Mouse (Mus musculus) CD8-positive naive resting alpha-beta T cell, adult 2 months (primary cell): ENCODE measurements at regions not wholly inside any gene's neighbourhood (a gene's known extent, or its start where the extent isn't known, plus 50 kb on each side); places are given as distances from the start of the nearest gene placed in this dataset.

ENCODE experiments used
- DNase-seq, 2 experiments: peaks; one replicate each; pipeline ENCODE4 v3.0.0; 2022; ENCODE audit warnings: low read depth in 2 of 2, low spot score in 2 of 2

DNA sequence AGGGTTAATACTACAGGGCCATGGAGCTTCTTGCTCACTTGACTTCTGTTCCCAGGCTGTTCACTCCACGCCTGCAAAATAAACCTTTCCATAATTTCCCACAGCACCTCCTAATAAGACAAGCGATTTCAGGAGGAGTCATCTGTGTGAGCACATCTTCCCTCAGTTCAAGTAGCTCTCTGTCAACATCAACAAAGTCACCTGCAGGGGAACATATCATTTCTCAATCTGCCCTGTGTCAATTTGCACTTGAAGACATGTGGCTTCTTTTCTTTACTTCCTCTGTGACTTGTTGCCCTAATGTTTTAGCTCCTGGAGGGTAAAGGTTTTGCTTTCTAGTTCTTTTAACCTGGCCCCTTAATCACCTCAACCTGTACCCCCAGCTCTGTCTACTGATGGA lies 474.7 kb upstream of the Cited2 start:
- no peak for DNase-seq

DNA sequence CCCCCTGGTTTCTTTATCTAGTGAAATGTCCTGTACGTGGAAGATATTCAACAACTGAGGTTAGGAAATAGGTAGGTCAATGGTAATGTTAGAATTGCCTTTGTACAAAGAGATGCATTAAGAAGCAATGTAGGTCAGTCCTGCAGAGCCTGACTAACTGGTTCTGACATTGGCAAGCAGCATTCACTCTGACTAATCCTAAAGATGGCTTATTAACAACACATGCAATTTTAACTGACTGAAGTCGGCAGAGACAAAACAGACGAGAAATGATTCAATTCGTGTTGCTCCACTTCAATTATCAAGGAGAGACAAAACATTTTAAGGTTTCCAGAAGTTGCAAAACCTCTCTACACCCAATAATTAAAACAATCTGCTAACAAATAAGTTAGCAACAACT lies 470.0 kb upstream of the Cited2 start:
- DNase-seq, result no peak

DNA sequence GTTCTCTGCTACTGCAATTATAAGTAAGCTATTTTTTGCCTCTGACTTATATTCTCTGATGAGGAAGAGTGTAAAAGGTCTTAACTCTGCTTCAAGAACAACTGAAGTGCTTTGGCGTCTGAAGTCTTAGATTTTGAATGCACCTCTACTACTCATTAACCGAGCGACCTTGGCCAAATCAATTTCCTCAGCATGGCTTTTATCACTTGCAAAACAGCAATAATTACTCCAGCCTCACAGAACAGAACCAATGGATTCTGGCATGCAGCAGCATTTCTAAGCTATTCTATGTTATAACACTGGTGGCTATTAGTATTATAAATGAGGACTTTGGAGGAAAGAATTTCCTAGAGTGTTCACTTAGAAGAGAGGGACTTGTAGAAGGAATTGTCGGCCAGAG lies 462.9 kb upstream of the Cited2 start:
- DNase-seq, result no peak

DNA sequence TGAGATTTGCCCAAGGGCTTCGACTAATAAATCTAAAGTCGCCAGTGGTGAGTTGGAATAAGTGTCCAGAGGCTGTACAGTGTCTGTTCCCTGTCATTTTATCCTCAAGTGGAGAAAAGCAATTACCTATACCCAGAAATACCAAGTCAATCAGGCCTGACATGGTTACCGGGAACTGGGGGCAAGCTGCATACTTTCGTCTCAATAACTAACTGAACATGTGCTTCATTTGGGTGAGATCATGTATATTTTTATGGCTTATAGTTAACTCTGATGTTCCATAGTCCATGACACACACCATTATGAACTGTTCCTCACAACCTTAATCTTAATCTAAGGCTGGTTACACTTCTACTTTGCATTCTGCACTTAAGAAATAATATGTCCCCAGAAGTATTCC lies 462.4 kb upstream of the Cited2 start:
- no peak for DNase-seq

DNA sequence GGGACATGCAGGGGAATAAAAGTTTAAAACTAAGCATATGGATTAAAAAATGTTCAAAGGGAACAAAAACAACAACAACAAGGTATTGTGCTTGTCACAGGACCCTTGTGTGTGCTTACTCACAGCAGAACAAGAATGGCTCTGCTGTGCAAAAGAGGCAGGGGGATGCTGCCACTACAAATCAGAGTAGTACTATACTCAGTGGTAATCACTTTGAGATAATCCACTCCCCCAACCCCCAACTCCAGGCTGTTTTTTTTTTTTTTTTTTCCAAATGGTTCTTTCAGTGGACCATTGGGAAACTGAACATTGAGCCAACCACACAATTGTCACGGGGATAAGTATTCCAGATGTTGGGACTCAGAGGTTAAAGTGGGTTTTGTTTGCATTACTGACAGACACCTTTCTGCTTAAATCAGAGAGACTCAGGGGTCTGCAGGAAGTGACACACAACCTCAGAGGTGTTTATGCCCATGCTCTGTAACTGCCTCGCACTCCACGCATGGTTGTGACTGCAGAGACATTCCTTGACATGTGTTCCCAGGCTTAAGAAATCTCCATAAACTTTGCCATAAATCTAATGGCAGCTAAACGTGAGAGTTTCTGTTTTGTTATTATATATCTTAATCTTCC lies 461.7 kb upstream of the Cited2 start:
- no peak for DNase-seq

DNA sequence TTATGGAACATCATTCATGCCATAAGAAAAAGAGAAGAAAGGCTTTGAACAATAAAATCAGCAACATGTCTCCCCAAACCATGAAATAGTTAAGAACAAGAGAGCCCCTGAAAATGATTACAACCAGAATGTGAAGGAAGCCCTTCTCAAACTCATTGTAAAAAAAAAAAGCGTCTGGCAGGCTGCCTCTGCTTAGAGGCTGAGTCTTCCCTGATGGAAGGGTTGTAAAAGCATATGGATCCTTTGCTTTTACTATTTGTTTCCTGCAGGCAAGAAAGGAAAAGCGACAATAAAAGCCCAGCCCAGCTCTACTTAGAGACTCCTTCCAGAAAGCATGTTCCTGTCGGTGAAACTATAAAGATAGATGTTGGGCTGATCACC lies 461.2 kb upstream of the Cited2 start:
- no peak for DNase-seq

DNA sequence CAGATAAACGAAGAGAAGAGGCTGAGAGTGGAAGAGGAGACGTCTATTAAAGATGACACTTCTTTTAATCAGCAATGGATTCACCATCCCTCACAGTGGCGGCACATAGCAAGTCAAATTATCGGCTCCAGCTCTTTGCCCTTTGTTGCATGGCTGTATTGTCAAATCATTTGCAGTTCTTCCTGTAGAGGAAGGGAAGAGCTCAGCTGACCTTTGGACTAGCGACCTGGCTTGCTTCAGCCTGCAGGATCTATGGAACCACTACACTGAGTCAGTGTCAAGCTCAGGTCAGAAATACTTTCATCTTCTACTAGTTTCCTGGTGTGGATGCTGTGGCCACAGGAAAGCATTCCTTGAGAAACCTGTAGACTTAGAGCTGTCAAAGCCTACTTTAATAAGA lies 450.4 kb upstream of the Cited2 start:
- DNase-seq, result no peak

DNA sequence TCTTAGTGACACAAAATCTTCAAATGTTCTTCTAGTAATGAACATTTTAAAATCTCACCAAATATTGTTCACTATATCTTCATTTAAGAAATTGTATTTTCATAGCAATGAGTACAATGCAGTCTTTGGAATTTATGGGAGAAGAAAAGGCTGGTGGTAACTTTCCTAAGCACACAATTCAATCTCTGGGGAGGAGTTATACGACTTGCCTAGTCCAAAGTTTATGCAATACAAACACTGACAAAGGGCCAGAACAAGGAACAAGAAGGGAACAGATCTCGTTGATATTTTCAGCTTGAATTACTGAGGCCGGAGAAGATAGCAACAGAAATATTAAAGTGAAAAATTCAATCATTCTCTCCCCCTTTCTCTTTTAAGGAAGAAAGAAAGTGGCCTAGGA lies 449.2 kb upstream of the Cited2 start:
- DNase-seq, result no peak

DNA sequence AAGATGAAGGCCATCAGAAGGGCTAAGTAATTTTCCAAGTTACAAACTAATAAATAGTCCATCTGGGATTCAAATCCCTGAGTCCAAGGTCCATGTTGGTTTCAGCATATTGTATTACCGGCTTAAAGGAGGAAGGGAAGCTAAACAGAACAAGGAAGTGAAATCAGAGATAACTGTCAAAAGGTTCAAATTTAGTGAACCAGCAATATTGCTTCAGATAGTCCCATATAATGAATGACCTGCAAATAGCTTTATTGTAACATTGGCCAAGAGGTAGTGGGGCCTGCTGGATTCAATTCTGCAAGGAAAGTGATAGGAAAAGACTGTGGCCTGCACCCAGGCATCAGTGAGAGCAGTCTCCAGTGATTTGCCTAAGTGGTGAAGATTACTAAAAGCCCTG lies 447.8 kb upstream of the Cited2 start:
- no peak for DNase-seq

DNA sequence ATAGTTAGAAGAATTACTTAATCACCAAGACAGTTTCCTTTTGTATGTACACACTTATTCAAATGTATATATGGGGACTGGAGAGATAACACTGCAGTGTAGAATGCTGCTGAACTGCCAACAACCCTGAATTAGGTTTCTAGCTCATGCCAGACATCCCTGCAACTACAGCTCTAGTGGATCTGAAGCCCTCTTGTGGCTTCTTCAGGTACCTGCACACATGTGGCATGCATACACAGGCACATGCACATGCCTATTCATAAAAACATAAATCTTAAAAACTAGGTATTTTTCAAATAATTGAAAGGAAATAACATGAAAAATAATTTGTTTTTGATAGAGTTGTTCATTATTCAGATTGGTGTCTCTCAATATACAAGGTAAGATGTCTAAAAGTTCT lies 445.1 kb upstream of the Cited2 start:
- no peak for DNase-seq

DNA sequence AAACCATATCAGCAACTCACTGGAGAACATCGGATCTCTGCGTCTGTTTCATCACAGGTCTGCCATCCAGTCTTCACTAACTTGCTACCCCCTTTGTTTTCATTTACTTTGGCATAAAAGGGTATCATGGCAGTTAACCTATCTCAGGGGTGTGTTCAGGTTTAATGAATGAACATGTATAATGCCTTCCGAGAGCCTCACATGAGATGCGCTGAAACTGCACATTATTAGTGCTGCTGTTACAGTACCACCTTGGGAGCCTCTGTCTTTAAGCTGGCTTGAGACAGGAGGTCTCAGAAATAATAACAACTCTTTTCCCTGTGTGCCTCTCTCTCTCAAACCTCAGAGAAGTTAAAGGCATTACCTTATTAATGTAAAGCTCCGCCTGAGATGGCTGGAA lies 438.2 kb upstream of the Cited2 start:
- DNase-seq, result no peak

DNA sequence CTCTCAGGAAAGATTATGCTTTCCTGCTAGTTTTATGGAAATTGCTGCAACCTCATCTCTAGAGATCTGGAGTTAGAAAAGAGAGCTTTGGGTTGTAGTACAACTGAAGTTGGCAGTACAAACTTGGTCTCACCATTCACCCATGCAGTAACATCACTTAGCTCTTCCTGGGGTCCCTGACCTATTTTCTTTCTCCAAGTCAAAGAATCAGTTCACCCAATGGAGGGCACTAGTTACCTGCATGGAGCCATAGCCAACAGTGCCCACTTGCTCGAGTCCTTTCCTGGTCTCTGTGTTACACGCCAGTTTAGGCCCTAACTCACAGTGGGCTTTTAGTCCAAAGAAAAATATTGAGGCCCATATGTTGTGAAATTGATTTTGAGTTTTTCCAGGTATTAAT lies 435.9 kb upstream of the Cited2 start:
- DNase-seq, result no peak

DNA sequence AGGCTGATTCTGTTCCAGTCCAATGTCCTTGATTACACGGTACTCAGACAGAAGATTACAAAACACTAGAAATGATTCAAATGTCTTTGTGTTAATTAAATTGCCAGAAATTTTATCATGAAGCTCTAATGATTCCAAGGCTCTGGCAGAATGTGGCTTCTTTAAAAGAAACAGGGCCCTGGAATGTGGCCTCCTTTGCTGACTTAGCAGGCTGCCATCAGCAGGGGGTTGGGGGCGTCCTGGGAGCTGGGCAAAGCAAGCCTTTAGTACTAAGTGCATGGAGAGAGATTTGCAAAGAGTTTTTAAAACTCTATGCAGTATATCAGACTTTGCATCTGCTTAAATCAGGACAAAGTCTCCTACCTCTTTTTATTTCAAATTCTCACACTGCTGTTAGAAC lies 434.8 kb upstream of the Cited2 start:
- no peak for DNase-seq

DNA sequence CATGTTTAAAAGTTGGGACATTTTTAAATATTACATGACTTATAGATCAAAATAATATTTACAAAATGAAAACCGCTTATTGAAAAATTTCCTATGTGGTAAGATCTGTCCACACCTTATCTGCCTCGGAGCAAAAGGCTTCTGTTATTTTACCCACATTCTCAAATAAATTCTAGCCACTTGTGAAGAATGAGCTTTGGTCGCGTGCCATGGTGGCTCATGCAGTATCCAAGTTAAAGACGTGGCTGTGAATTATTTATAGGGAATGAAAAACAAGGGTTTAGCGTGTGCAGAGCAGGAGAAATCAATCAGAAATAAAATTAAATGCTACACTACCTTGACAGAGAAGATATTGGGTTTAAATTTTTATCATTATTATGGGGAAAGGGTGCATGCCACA lies 430.7 kb upstream of the Cited2 start:
- DNase-seq, result no peak

DNA sequence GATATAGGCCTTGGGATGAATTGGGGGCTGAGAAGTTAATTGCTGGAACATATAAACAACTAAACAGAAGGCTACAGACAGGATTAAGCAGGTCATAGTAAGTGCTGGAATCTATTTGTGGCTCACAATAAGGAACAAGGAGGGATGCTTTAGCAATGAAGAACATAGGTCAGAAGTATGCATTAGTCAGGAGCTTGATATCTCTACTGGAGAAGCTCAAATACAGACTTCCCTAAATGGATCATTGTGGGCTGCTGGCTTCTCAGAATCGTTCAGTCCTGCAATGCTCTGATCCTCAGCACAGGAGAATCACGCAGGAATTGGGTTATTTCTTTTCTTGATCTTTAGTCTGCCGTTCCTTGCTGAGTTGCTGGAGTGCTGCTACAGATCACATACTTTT lies 428.6 kb upstream of the Cited2 start:
- no peak for DNase-seq

DNA sequence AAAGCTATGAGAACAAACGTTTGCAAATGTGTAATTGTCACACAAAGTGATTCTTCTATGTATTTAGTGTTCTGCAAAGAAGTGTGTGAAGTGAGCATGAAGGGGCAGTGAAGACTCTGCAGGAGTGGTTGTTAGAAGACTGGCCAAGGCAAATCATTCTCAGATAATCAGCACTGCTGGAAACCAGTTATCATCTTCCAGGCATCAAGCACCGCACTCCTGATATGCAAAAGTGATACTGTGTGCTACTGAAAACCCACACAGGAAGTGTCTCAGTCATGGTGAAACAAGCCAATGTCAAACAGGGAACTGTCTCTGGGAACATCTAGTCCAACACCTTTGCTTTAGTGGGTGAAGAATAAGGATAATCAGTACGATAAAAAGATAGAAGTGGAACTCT lies 427.9 kb upstream of the Cited2 start:
- no peak for DNase-seq

DNA sequence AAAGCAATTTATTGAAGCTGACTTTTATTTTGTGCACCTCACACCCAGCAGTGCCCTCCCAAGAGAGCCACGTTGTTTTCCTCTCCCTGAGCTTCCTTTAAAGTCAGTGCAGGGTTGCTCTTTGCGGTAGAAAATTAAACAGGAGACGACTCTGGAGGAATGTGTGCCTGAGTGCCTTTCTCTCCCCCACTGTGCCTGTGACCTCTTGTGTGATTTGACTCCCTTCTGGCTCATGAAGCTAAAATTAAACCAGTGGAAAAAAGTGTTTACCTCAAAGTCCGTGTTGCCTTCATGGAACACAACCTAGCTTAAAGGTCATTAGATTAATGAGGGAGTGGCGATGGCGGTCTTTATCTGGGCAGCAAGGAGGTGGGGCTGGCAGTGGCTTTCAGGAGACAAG lies 423.4 kb upstream of the Cited2 start:
- no peak for DNase-seq

DNA sequence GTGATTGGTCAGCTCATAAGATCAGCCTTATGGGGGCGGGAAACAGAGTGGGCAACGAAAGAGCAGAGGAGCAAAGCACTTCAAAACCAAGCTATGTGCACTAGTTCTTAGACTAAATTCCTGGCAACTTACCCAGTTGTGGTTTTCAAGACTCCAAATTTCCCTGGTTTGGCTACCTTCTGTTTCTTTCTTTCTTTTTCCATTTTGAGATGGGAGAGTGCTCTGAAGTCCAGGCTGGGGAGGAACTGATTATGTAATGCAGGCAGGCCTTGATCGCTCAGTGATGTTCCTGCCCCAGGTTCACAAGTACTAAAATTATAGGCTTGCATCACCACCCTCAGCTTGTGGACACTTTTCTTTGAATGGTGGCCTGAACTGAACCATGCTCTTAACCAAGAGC lies 396.3 kb upstream of the Cited2 start:
- no peak for DNase-seq

DNA sequence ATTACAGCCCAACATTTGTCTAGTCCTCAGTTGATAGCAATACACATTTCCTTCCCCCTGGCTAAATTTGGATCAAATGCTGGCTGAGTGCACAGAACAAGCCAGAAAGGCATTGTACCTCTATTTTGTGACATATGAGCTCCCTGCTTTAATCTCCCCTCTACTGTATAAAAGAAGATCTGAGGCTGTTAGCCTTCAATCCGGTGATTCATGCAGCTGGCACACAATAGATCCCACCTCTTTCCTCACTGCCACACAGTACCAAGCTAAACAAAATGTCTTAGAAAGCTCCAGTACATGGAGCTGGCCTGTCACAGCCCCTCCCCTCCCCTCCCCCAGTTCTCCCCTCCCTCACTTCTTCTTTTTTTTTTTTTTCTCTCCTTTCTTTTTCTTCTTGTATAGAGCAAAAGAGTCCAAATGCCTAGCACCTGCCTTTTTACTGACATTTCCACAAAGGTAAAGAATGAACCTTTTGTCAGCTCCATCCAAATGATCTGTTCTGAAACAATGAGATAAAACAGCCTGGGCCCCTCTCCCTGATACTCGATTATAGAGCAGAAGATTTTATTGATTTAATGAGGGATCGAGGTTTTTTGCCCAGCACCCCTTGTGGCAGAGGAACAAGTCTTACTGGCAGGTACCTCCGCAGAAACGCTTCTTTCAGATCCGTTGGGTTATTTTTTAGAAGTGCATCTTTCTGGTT lies 392.0 kb upstream of the Cited2 start:
- no peak for DNase-seq

DNA sequence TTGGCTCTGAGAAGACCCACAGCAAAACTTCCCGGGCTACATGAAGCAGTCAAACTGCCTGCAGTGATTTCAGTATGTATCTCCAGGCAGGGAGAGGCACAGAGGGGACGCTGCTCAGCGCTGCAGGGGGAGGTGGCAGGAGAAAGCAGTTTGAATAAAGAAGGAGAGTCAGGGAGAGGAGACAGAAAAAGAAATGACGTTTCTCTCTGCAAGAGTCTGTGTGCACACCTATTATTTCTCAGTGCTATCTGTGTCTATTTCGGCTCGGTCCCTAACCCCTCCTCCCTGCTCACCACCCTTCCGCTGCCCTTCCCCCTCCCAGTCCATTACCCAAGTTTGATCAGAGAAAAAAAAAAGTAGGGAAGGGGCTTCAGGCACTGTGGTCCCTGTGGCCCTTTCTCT lies 391.4 kb upstream of the Cited2 start:
- DNase-seq, result no peak

DNA sequence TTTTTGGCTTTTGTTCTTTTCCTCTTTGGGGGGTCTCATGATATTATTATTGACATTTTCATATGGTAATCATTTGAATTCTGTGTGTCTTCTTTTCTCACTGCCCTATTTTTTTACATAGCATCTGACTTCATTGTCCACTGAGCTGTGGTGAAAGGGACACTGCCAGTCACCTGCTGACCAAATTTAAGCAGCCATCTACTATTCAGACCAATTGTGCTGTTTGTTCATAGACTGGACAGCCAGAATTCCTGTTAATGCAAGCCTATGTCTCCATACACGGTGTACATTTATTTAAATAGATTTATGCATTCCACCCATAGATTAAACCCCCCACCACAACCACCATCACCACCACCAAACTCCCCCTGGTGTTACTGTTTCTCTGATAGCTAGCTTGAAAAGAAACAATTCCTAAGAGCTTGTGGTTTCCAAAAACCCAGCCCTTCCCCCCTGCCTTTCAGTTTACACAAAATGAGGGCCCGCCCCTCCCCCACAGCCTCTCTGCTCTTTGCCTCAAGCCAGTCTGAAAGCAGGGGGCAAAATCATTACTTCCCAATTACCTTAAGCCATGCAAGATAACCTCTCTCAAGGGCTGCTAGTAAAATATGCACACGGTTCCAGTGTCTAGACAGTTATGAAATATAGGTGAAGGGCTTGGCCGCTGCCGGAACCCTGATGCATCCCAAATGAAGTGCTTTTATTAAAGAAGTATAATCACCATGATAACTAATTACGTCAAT lies 390.8 kb upstream of the Cited2 start:
- DNase-seq, result no peak

DNA sequence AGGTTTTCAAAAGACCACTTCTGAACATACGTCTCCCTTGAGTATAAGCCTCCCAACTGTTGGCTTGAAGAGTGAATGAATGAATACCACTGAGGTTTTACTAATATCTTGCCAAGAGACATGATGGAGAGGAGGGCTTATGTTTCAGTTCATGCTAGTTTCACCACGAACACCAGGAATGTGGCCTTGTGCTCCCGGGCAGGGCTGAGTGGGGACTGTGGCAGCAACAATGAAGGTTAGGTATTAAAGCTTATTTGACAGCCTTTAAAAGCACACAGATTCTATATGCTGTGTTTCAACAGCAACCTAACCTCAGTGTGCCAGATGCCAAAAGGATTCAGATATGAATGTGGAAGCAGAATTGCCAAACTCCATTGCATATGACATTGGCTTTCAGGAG lies 390.0 kb upstream of the Cited2 start:
- DNase-seq, result no peak

DNA sequence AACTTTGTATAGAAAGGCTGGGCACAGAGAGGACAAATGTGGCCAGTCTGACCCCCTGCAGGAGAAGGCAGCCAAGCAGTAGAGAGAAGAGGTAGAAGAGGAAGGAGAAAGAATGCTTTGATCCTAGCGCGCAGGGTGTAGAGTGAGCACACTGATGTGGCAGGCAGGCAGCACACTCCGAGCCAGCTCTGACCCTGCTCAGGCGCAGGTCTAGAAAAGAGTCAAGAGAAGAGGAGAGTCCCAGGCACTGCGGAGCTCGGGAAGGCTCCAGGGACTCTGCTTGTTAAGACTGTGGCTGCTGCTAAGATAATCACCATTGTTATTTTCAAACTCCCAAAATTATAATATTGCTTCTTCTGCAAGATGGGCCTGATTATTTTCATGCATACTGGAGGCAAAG lies 389.3 kb upstream of the Cited2 start:
- no peak for DNase-seq
